In genomic region chr11:75869898-75870297, GRCm38 (mm10) we compare ENCODE assay signal across 8 mouse cellular contexts.
DNase-seq lines count a peak whose midpoint lies in the region; ATAC-seq lines count a peak whose summit lies in the region.
"Had no signal": no experiment of that assay in that cellular context is flagged by ENCODE, and none has a peak within 500 bp of the region (broad histone marks: within the 10 kb centered on the region; RNA-seq: fewer than 3 reads in every experiment).

No protein-coding gene starts in this region.

- no peak overlapping the region for H3K27ac ChIP-seq in heart, embryonic 10.5 days
- H3K27ac ChIP-seq: limb, embryonic 15.5 days had no signal

- peak; percentile 85 to 93 for DNase-seq in cerebellum, postnatal 14 days
- peak; percentile 85 to 88 for DNase-seq in frontal cortex, postnatal 36 days (ENCODE audit: low spot score in 2 of 2)
- DNase-seq in left cerebral cortex, adult 9 months (ENCODE audit: low spot score in 2 of 2), result peak; percentile 76 to 94
- DNase-seq in right cerebral cortex, adult 2 months (ENCODE audit: low spot score in 2 of 2), result peak; percentile 87 to 88
- no peak for DNase-seq in heart, embryonic 10.5 days (ENCODE audit: low spot score)
- no peak for DNase-seq in kidney, adult 18-20 months

- no peaks in the 10 kb centered on the region for H3K36me3 ChIP-seq in heart, embryonic 10.5 days
- H3K36me3 ChIP-seq: limb, embryonic 15.5 days had no signal

- H3K4me3 ChIP-seq in heart, embryonic 10.5 days, result no peak overlapping the region
- H3K4me3 ChIP-seq: limb, embryonic 15.5 days had no signal

- WGBS in heart, embryonic 10.5 days, result 66% methylated on average over 5 of the region's 5 CpGs

- ATAC-seq in monocyte, adult 5-6 weeks (replicated peaks; ENCODE audit: insufficient number of reproducible peaks, low FRiP score, low TSS enrichment, poor library complexity, severe bottlenecking), result no peak

- H3K4me1 ChIP-seq in heart, embryonic 10.5 days, result peaks cover 16% of the 10 kb centered on the region

- peaks cover 41% of the 10 kb centered on the region; the same call in 1 of the 2 replicates for H3K27me3 ChIP-seq in heart, embryonic 10.5 days (ENCODE audit: insufficient read depth, poor library complexity, severe bottlenecking)

- no peaks in the 10 kb centered on the region for H3K9me3 ChIP-seq in heart, embryonic 10.5 days
- H3K9me3 ChIP-seq: limb, embryonic 15.5 days had no signal

Comparison
In these comparisons a context has a peak if more than half of its experiments do, and no peak if none do; other contexts are left out.
1. DNase-seq: peak in cerebellum, postnatal 14 days (2 of 2), frontal cortex, postnatal 36 days (2 of 2), left cerebral cortex, adult 9 months (2 of 2) and right cerebral cortex, adult 2 months (2 of 2); none in heart, embryonic 10.5 days (single experiment) and kidney, adult 18-20 months (single experiment).